Mouse (Mus musculus) kidney, postnatal 4 days (tissue): Measurements from ENCODE around the gene Rpl13a.
"Not testable (repeated sequence)": the region's sequence is repeated elsewhere in the genome, so short reads cannot be mapped to it uniquely, and the experiment has no call there.

Experiments
- DNase-seq, 2 experiments: peaks; one replicate each; pipeline ENCODE4 v3.0.0; 2021; ENCODE audit warnings: mixed read lengths in 2 of 2

The Rpl13a gene

DNA sequence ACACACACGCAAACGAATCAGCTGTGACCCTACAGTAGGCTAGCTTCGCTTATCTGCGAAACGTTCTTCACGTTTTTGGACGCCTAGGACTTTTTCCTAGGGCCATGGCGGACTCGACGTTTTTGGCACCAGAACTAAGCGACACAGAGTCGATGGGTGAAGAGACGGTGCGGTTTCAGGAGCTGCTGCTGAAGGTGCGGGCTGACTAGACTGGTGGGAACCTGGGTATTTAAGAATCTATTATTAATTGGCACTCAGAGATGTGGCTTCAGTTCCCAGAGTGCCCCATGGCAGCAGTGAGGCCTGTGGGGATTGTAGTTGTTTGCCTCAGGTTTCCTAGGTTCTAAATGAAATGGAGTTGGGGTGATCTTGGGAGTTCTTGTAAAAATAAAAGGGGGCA, 27.6 kb upstream of the Rpl13a start:
- DNase-seq, result no peak

DNA sequence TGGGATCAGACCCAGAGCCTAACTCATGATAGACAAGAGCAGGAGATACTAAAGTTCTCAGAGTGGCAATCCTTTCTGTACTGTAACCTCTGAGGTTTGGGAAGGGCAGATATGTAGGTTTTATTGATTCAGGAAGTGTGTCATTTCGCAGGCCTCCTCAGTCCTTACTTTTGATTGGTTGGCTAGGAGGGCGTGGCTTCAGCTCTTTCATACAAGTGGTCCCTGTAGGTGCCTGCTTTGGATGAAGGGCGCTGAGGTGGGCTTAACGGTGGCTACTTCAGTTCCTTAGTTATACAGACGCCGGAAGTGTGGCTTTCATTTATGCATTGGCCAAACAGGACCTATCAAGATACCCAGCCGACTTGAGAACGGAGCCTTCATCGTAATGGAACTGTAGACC, 27.0 kb upstream of the Rpl13a start:
- peak in 1 of 2 experiments; percentile 32 for DNase-seq

DNA sequence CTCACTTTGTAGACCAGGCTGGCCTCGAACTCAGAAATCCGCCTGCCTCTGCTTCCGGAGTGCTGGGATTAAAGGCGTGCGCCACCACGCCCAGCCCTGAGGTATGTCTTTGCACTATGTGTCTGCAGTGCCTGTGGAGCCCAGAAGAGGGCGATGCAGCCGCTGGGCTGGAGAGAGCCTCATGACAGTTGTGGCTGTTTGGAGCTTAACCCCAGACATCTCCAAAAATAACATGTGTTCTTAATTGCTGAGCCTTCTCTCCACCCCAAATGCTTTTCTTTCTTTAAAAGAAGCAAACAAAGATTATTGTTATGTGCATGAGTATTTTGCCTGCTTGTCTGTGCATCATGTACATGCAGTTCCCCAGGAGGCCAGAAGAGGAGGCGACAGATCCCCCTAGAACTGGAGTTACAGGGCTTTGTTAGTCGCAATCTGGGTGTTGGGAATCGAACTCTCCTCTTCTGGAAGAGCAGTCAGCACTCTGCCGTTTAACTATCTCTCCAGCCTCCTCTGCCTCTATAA, 26.5 kb upstream of the Rpl13a start:
- DNase-seq, result peak; percentile 79 to 85

DNA sequence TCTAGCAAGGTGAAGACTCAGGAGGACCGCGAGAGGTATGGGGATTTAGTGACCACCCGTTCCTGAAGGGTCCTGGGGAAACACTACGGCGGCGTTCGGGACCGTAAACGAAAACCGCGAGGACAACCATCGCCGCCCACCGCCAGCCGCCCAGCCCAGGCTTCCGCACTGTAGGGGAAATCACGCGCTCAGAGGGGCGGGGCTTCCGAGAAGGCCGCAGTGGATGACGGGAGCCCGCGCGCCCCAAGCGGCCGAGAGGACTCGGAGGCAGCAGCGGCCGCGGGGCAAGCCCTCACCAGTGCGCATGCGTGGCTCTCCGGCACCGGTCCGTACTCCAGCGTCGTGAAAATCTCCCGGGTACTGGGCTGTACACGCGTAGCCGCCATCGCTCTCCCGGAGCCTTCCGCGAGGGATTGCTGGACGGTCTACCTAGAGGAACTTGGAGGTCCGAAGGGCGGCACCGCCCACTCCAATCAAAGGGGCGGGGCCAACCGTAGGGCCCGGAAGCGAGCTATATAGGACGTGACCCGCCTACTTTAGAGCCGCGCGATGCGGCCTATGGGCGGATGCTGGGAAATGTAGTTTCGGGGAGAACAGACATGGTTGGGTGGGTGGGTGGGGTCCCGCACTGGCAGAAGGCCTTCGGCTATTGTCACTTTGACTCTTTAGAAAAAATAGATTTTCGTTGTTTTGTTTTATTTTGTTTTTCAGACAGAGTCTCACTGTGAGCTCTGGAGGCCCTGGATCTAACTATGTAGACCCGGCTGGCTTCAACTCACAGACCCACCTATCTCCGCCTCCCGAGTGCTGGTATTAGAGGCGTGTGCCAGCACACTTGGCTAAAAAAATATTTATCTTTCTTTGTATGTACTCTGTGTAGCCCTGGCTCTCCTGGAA, 25.8 kb upstream of the Rpl13a start, which contains the start of the genes Pih1d1 and Aldh16a1:
Pih1d1 (plus strand) TSS at position 208 of the 897 bp plus-strand sequence.
Aldh16a1 (minus strand) TSS at position 489 of the 897 bp plus-strand sequence.
- DNase-seq, result peak; percentile 98 to 99

DNA sequence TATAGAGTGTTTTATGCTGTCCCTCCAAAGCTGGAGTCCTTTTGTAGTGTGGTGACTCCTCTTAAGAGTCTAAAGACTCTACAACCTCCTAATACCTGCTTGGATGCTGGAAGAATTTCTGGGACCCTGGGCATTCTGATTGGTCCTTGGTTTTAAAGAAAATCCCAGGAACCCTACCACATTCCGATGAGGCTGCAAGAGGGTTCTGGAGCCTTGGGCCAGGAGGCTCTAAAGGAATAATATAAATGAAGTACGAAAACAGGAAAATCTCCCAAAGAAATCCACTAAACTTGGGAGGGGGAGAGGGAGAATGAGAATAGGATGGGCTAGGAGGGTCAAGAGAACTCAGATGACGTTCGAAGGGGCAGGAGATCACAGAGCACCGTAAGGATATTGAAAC, 25.0 kb upstream of the Rpl13a start:
- no peak for DNase-seq

DNA sequence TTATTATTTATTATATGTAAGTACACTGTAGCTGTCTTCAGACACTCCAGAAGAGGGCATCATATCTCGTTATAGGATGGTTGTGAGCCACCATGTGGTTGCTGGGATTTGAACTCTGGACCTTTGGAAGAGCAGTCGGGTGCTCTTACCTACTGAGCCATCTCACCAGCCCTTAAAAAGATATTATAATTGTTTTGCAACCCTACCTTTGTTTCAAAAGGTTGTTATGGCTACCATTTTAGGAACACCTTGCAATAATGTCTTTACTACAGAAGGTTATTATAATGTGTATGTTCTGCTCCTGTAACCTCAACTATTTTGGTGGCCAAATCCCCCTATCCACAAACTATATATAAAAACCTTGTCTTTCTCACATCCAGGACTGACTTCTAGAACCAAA, 24.5 kb upstream of the Rpl13a start:
- not testable (repeated sequence) for DNase-seq

DNA sequence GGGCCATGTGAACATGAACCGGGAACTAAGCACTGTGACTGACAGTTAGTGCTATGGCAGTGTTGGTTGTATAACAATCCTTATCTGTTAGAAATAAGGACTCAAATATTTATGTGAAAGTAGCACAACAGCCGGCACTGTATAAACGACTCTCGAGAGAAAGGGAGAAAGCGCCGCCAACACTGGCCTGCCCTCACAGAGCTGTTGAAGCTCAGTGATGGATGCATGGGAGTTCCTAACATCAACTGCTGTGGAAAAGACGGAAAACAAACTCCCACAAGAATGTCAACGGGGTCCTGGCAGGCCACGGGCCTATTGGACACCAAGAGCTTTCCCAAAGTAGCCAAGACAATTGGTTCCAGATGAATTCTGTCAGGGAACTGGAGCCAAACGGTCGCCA, 22.7 kb upstream of the Rpl13a start:
- peak; percentile 76 to 84 for DNase-seq

DNA sequence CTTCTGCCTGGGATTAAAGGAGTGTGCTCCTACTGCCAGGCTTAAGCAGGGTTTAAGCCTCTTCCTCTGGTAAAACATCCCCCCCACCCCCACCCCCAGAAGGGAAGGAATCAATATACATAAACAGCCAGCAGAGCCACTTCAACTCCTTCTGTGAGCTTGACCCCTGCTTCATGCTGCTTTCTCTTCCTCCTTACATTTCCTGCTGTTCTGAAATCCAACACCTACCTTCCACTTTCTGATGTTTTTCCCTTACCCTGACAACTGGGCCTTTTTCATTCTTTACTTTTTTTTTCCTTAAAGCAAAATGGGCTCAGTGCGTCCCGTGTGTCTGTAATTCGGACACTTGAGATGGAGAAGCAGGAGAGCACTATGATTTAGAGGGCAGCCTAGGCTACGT, 21.8 kb upstream of the Rpl13a start:
- no peak for DNase-seq

DNA sequence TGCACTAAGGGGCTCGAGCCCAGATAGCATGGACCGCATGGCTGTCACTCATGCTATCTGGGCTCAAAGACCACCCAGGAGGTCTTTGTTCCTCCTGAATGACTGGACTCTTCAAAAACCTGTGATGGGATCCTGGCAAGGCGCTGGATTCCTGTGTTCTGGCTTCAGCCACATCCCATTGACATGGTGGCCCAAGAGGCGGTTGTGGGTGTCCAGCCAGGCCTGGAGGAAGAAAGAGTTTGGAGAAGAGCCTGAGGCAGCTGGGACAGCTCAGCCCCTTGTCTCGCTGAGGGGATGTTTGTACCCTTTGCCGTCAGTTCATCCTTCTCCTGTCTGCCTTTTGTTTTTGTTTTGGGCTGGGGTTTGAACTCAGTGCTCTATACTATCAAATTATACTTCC, 21.0 kb upstream of the Rpl13a start:
- DNase-seq, result peak; percentile 71 to 77

DNA sequence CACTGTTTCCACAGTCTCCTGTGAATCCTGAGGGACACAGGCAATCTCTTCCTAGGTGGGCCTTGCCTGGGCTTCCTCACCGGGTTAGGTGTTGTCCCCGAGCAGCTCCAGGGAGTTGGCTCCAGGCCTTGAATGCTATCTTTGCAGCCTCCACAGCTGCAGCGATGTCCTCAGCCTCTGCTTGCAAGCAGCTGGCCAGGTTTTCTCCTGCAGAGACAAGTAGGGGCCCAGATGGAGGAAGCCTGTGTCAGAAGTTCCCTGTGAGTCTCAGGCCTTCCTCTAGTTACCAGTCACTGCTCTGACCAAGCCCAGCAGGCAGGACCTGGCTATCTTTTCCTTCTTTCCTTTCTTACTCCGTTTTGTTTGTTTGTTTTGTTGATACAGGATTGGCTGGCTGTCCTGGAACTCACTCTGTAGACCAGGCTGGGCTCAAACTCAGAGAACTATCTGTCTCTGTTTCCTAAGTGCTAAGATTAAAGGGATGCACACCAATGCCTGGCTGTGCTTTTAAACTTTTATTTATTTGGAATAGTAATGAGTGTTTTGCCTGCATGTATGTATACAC, 20.1 kb upstream of the Rpl13a start:
- no peak for DNase-seq

DNA sequence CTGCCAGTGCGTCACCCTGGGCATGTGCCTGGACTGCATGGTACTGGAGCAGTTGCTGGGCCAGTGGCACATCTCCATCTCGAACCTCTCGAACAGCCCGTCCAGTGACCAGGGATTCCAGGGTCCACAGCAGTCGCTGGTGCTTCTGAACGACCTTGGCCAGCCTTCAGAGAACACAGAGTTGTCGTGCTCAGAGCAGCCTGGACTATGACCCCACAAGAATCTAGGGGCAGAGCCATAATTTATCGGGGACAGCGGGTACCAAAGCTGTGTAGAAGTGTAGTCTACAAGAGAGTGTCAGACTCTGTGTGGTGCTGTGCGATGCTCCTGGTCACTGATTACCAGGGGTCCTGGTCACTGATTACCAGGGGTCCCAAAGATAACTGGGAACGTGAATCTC, 19.3 kb upstream of the Rpl13a start:
- peak in 1 of 2 experiments; percentile 53 for DNase-seq

DNA sequence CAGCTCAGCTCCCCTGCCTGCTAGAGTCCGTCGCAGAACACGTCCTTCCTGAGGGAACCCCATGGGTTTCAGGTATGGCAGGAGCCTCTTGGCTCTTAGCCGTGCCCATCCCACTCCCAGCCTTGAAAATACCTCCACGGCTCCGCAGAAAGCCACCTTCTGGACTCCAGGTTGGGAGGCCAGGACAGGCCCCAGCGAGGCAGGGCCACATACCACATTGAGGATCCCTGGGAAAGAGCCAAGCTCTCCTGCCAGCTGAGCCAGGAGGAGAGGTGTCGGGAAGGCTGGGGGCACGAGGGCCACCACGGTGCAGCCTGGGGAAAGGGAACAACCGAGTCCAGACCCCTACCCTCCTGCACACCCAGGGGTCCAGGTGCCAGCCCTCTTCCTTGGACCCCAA, 18.7 kb upstream of the Rpl13a start:
- DNase-seq, result no peak

DNA sequence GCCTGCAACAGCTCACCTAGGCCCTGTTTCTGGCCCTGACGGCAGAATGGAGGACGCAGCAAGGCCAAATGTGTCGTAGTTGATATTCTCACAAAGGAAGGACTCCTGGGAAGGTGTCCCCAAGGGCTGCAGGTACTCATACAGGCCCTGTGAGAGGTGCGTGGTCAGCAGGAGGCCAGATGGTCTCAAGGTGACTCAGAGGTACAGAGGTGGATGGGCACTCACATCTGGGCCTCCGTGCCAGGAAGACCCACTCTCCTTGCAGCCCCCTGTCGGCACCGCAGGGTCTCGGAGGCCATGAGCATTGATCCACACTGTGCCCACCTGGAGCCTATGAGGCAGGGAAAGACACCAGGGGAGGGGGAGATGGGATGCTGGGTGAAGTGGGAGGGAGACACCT, 16.9 kb upstream of the Rpl13a start:
- DNase-seq, result no peak

DNA sequence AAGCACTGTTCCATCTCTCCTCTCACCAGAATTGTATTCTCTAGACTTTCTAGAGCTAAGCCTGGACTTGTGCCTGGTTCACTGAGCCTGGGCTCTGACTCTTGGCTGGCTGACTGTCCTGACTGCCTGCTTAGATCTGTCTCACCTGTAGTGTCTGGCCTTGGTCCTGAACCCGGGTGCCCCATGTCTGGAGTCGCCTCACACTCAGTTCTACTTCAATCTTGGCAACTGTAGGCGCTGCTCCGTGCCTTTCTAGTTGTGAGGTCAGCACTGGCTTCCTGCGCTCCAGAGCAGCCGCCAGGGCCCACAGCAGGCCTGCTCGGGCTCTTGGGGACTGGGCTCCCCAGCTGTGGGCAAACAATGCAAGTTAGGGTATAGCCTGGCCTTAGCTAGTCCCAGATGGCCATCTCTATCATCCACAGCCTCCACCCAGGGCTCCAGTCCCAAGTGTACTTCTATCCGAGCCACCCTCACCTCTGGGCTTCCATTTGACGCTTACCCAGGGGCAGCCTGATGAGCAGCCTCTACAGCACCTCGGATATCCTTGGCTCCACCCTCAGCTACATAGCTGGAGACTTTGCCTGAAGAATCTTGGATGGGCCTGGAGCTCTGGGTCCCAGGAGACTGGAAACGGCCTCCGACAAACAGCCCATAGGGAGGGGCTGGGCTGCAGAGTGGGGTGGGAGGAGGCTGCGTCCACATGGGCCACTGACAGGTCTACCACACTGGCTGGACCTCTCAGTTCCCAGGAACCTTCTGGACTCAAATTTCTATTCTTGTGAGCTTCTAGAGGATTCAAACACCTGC, 16.0 kb upstream of the Rpl13a start:
- peak in 1 of 2 experiments; percentile 32 for DNase-seq

DNA sequence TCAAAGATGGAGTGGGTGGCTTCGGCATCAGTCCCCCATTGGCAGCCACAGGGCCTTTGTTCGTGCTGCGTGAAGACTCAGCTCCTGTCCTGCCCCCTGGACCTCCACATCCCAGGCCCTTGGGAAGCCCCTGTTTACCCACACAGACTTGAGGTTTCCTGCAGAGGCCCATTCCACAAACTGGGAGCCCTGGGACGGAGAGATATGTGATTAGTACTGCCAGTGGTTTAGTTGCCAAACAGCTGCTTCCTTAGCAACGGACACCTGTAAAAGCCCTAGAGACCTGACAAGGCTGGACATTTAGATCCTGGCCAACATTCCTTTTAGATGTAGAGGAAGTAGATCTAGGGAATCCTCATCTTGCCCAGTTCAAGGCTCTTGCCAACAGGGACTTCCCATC, 13.4 kb upstream of the Rpl13a start:
- no peak for DNase-seq

DNA sequence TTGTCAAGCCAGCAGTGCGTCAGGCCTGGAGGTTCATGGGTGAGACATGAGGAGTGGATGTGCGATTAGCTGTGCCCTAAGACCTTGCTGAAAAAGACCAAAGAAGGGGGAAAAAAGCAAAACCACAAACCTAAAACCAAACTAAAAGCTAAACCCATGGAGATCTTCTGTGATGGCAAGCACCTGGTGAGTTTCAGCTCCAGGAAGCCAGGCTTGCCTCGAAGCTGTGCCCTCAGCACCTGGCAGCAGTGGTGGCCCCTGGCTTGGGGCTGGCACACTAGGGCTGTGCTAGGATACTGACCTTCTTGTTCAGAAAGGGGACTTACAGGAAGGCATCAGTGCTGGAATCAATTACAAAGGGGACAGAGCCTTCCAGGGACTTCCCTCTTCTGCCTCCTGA, 12.8 kb upstream of the Rpl13a start:
- no peak for DNase-seq

DNA sequence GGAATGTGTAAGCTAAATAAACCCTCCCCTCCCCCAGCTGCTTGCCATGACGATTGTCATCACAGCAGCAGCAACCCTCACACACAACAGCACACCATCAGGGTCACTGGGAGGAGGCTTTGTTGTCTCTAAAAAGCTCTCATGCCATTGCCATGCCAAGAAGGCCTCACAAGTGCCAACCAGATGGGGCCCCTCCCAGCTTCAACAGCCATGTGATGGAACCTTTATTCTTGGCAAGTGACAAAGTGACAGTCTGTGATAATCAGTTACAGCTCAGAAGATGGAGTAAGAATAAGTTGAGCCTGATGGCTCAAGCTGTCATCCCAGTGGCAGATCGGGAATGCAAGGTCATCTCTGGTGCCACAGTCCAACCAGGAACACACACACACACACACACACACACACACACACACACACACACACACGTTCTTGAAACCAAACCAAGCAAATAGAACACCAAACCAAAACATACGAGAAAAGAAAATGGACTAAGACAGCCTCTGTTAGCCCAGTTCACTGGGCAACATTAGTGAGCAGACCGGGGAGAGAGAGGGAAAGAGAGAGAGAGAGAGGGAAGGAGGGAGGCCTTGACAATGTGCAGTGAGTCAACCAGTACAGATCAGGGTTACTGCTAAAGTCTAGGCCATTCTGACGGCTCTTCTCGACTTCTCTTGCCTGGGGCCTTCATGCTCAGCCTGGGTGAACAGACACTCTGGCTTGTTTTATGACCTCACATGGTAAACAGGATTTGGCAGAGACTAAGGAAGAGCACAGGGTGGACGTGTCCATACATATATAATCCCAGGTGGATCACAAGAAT, 11.6 kb upstream of the Rpl13a start:
- no peak for DNase-seq

DNA sequence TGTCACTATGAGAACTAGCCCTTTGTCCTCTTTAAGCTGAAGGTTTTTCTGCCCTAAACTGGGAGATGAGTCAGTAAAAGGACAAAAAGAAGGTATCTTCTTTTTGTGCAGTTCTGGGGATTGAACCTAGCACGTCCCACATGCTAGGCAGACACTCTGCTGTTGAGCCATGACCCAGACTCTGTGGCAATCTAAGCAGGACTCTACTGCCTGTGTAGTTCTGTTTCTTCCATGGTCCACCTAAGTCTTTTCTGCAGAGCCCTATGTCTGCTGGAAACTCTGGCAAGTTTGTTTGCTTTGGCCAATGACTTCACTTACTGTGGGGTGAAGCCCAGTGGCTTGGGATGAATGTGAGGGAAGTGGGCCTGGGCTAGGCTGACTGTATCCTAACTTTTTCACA, 9.8 kb upstream of the Rpl13a start:
- DNase-seq, result no peak

DNA sequence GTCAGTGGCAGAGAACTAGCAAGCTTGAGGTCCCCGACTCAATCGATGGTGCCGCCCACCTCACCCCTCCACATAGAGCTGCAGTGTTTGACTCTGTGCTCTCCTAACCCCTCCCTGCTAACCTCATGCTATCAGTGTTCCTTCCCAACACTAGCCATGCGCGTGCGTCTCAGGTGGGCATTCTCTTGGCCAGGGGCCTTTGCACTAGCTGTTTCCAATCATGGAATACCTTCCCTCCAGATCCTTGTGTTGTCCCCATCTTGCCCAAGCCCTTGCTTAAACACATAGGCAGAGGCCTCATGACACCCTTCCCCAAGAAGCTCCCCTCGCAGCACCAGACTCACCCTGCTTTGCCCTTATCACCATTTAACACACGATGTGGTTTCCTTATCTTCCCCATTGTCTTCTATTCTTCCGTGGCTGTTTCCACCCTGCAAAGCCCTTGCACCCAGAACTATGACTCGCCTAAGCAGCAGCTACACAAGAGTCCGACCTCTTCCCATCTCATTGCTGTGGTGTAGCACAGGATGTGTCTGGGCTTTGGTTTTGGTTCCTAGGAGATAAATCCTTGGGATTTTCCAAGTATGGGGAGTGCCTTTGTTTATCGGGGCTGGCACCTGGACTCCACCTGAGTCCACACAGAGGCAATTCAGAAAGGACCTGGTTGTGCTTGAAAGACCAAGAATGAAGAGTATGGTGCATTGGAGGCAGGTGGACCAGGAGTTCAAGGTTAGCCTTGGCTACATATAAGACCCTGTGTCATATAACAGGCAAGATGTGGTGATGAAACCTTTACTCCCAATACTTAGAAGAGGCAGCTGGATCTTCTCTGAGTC, 8.8 kb upstream of the Rpl13a start:
- DNase-seq, result no peak

DNA sequence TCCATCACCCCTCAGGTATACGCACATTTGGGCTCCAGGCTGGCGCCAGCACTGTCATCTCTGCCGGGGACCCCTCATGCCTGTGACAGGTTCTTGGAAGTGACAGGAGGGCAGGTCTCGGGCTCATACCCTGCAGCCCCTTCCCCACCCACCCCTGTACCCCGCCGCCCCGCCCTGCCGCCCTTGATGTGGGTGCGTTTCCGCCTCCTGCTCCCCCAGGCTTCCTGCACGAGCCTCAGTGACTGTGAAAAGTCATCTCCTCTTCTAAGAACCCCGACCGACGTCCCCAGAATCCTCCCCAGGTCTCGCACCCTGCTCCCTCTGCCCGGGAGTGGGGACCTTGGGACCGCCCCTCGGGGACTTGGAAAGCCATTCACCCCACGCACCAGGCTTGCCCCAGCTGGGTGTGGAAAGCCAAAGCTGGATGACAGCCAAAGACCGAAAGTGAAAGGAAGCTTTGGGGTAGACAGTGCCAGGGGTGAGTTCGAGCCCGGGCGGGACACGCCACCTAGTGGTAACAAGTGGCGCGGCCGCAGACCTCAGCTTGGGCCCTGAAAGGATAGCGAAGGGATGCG, 7.5 kb upstream of the Rpl13a start, which contains the start of the genes Gm45713 and Flt3l:
Gm45713 (minus strand) TSS at position 239 of the 575 bp plus-strand sequence.
Flt3l (minus strand) TSS at position 440 of the 575 bp plus-strand sequence.
- DNase-seq, result peak; percentile 91 to 94

DNA sequence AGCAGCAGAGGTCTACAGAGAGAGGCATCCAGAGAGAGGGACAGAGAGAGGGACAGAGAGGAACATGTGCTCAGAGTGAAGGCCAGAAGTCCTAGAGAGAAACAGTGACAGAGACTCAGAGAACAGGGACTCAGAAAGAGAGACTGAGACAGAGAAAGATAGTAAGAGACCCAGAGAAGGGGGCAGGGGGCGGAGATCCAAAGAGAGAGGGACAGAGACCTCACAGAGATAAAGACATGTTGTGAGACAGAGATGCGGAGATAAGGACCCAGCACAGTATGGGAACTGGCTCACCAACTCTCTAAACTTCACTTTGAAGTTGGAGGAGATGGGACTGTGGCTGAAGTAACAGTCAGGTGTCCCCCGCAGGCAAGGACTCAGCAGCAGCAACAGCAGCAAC, 6.8 kb upstream of the Rpl13a start:
- DNase-seq, result no peak
